Mouse (Mus musculus) left cerebral cortex, adult 2 months (tissue): ENCODE measurements around the gene Pld3. TPM values are rescaled to one million over a fixed set of nuclear protein-coding genes. Genes with fewer than 3 reads are reported as not detected.
"Not testable (repeated sequence)": the region's sequence is repeated elsewhere in the genome, so short reads cannot be mapped to it uniquely, and the experiment has no call there.

ENCODE experiments used
- DNase-seq, 2 experiments: peaks; one replicate each; pipeline ENCODE4 v3.0.0; 2021 to 2022; ENCODE audit warnings: low spot score in 2 of 2, mixed read lengths in 1 of 2; ENCODE audit errors: extremely low spot score in 1 of 2
- H3K27ac ChIP-seq: fragments of 200-600 bp; 2 replicates; pipeline ENCODE4 v1.8.1; 2022
- H3K4me3 ChIP-seq: fragments of 200-600 bp; 2 replicates; pipeline ENCODE4 v1.8.1; 2022
- CTCF ChIP-seq: fragments of 200-600 bp; IDR thresholded peaks from 2 replicates; pipeline ENCODE4 v1.8.1; 2022; ENCODE audit warnings: antibody characterized with exemption, mild to moderate bottlenecking, moderate library complexity
- intact Hi-C: fragments of 180-260 bp; cut with DNase I; formaldehyde crosslinking; loops from one replicate; pipeline ENCODE4 v1.15.1; 2025
- total RNA-seq, 2 experiments: library from RNA; stranded (reverse); gene quantifications; 2 replicates each; pipeline ENCODE4 v1.2.3; 2021

Gene Pld3
- total RNA-seq, 2 experiments from 2014 or later, result 746 to 788 TPM

GRCm38 (mm10) chr7:27510809-27511208 is 42.2 kb downstream of the Pld3 start:
- no peak for TF ChIP-seq CTCF
- no peak overlapping the region for H3K4me3 ChIP-seq
- intact Hi-C loops, result no loop called here

GRCm38 (mm10) chr7:27508648-27509005 is 44.4 kb downstream of the Pld3 start:
- intact Hi-C loops, result loop anchor here (5.0 kb wide), 1 partner anchor 61 kb away; the partner anchor contains the start of genes Blvrb and Sptbn4
- peak overlapping the region; percentile 48 for H3K4me3 ChIP-seq
- DNase-seq, result no peak
- peak; percentile 68 for TF ChIP-seq CTCF
- H3K27ac ChIP-seq, result peak overlapping the region; percentile 41

More at GRCm38 (mm10) chr7:27510809-27511208, 42.2 kb downstream of the Pld3 start:
- DNase-seq, result no peak
- H3K27ac ChIP-seq, result no peak overlapping the region

DNA sequence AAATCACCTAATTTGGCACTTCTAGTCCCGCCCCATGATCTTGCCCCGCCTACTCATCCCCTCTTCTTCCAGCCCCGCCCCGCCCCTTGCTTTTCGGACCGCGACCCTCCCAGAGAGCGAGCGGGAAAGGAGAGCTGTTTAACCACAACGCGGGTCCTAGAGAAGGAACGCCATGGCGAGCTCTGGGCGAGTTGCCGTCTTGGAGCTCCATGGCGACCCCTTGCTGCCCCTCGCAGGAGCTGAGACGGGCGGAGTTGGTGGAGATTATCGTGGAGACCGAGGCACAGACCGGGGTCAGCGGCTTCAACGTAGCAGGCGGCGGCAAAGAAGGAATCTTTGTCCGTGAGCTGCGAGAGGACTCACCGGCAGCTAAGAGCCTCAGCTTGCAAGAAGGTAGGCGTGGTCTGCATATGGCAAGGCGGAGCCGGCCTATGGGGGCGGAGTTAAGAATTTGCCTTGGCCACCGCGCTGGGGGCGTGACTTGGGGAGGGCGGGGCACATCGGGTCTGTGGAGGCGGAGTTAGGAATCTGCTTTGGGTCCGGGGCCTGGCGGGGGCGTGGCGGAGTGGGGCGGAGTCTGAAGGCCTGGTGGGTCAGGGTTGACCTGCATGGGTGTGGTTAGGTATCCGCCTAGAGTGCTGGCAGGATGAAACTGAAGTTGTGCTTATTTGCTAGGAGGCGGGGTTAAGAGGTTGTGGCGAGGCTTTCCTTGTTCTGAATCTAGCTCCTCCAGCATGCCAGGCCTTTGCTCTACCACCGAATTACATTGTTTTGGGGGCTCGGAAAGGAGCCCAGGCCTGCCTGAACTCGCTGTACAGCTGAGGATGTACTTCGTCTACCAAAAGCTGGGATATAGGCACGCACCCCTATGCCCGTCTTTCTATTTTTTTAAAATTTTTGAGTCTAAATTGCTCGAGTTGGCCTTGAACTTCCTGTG is 45.0 kb downstream of the Pld3 start:
- intact Hi-C loops, result loop anchor here (2.0 to 5.0 kb wide), 2 partner anchors 15 to 61 kb away; partner anchors contain the start of genes Blvrb and Sptbn4
- Histone ChIP-seq H3K4me3 (peak overlapping the region; percentile 48), H3K27ac (peak overlapping the region; percentile 80)
- peak; percentile 12 for TF ChIP-seq CTCF
- DNase-seq, result peak; percentile 87 to 88

DNA sequence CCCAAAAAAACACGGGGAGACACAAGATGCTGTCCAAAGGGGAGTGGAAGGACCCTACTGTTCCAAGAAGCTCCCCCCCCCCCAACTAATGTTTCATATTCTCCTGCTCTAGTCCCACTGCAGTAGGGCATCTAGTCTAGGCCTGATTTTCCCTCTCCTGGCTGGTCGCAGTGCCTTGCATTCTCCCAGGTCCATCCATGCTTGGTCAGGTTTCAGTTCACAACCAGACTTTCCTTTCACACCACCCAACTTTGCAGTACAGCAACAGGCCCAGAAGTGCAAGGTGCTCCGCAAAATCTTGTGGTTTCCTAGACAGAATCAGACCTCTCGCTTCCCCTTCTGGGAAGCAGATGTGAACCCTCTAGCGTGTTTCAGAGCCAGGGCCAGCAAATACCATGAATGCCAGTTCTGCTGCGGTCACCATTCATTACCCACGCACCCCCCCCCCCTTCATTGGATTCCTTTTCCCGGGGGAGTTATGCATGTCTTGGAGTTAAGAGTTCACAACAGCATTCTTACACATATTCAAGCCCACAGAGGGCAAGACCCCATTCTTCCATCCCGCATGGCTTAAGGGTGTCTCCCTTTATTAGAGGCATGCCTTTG is 46.1 kb downstream of the Pld3 start:
- H3K27ac ChIP-seq, result no peak overlapping the region
- intact Hi-C loops, result loop anchor here (2.0 to 5.0 kb wide), 2 partner anchors 14 to 60 kb away; partner anchors contain the start of genes Blvrb and Sptbn4
- no peak for DNase-seq
- TF ChIP-seq CTCF, result no peak
- no peak overlapping the region for H3K4me3 ChIP-seq

DNA sequence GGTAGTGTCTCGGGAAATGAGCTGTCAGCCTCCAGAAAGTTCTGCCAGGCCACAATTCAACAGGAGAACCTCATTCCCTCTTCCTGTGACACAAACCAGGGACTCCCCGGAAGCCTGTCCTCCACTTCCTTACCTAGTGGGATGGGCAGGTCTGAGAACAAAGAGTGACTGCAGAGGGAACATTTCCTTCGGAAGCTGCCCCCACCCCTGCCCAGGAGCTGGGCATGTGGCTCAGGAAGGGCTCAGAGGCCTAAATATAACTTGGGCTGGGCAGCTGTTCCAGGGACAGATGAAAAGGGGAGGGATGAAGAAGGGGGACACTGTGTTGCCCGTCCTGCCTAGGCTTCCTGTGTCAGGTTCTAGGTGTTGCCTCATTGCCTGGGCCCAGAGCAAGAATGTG is 51.4 kb downstream of the Pld3 start:
- Histone ChIP-seq H3K4me3 (no peak overlapping the region), H3K27ac (no peak overlapping the region)
- no peak for TF ChIP-seq CTCF
- DNase-seq, result no peak
- intact Hi-C loops, result no loop called here

DNA sequence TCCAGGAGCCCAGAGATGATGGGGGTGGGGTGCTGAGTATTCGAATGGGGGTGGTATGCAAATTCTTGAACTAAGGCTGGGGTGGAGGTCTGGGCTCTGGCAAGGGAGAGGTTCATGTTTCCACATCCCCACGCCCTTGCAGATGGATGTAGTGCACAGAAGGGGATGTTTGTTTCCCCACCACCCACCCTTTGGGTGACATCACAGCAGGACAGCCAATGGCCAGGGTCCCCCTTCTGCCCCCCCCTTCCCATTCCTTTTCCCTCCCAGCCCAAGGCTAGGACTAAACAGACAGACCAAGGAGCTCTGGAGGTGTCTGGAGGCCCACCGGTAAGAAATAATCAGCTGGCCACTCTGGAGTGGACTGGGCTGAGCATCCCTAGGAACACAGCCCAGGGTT is 54.0 kb downstream of the Pld3 start, which contains the start of gene Prx:
Prx (plus strand) TSS at position 289 of the 400 bp plus-strand sequence.
- DNase-seq, result no peak
- H3K4me3 ChIP-seq, result no peak within 1 kb of the TSS
- intact Hi-C loops, result no loop called here
- TF ChIP-seq CTCF, result no peak
- no peak within 1 kb of the TSS for H3K27ac ChIP-seq

DNA sequence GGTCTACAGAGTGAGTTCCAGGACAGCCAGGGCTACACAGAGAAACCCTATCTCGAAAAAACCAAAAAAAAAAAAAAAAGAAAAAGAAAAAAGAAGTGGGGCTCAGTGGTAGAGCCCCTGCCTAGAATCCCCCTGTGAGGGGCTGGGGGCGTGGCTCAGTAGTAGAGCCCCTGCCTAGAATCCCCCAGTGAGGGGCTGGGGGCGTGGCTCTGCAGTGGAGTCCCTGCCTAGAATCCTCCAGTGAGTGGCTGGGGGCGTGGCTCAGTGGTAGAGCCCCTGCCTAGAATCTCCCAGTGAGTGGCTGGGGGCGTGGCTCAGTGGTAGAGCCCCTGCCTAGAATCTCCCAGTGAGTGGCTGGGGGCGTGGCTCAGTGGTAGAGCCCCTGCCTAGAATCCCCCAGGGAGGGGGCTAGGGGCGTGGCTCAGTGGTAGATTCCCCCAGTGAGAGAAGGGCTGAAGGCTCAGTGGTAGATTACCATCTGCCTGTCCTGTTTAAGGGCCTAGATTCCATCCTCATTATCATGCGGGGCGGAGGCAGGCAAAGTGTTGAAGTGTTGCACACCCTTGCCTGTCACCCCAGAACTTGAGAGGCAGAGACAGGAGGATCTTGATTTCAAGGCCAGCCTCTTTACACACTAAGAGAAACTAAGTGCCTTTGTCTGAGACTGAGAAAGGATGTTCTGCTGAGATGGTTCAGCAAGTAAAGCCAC is 58.2 kb downstream of the Pld3 start:
- H3K27ac ChIP-seq, H3K4me3 ChIP-seq, DNase-seq: not testable (repeated sequence)
- intact Hi-C loops, result loop anchor here (5.0 kb wide), 1 partner anchor 97 kb away; the partner anchor contains the start of gene Akt2

DNA sequence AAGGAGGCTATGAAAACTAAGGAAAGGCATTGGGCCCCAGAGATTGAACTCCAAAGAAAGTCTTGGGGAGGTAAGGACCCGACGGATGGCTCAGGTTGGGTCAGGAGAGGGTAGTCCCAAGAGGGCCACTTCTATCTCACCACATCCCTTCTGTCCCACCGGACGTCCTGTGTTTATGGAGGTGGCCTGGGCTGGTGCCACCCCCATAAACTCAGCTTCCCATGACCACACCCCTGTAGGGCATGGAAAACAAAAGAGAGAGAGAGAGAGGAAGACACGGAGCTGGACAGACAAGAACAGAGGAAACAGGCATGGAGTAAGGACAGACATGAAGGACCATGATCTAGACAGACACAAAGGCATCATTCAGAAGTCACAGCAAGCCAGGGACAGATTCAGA is 59.6 kb downstream of the Pld3 start:
- DNase-seq, result no peak
- no peak for TF ChIP-seq CTCF
- intact Hi-C loops, result loop anchor here (2.0 to 5.0 kb wide), 2 partner anchors 13 to 99 kb away; partner anchors contain the start of gene Akt2
- H3K27ac ChIP-seq, result no peak overlapping the region
- H3K4me3 ChIP-seq, result no peak overlapping the region

GRCm38 (mm10) chr7:27493022-27493421 is 60.0 kb downstream of the Pld3 start:
- intact Hi-C loops, result loop anchor here (2.0 to 5.0 kb wide), 2 partner anchors 14 to 99 kb away; partner anchors contain the start of gene Akt2
- no peak overlapping the region for H3K4me3 ChIP-seq
- H3K27ac ChIP-seq, result no peak overlapping the region
- no peak for TF ChIP-seq CTCF
- DNase-seq, result no peak

DNA sequence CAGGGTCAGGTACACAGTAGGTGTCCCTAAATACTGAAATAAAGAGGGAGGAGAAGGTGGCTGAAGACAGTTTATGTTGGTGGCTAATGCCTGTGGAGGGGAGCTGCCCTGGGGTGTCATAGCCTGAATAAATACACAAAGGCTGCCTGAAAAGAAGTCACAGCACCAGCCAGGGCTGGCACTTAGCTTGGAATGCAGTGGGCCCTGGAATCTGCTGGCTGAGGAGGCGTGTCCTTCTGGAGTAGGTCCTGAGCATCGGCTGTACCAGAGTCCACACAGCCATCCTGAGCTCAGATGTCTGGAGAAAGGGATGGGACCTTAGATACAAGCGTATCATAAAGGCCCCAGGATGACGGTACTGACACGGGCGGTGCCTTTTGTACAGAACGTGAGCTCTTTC is 61.2 kb downstream of the Pld3 start:
- Histone ChIP-seq H3K27ac (no peak overlapping the region), H3K4me3 (no peak overlapping the region)
- DNase-seq, result no peak
- intact Hi-C loops, result loop anchor here (2.0 to 5.0 kb wide), 3 partner anchors 15 to 155 kb away; partner anchors contain the start of genes Akt2 and Ltbp4
- TF ChIP-seq CTCF, result no peak

GRCm38 (mm10) chr7:27490543-27491329 is 62.3 kb downstream of the Pld3 start:
- peak; percentile 92 for TF ChIP-seq CTCF
- Histone ChIP-seq H3K4me3 (peak overlapping the region; percentile 45), H3K27ac (peak overlapping the region; percentile 83)
- intact Hi-C loops, result loop anchor here (1.0 to 5.0 kb wide), 3 partner anchors 17 to 154 kb away; partner anchors contain the start of genes Akt2, Ltbp4 and Sertad3
- peak; percentile 80 to 82 for DNase-seq
